Mouse (Mus musculus): ENCODE measurements at regions not wholly inside any gene's neighbourhood (a gene's known extent, or its start where the extent isn't known, plus 50 kb on each side); places are given as distances from the start of the nearest gene placed in this dataset.
"Not testable (repeated sequence)": the region's sequence is repeated elsewhere in the genome, so short reads cannot be mapped to it uniquely, and the experiment has no call there.

DNA sequence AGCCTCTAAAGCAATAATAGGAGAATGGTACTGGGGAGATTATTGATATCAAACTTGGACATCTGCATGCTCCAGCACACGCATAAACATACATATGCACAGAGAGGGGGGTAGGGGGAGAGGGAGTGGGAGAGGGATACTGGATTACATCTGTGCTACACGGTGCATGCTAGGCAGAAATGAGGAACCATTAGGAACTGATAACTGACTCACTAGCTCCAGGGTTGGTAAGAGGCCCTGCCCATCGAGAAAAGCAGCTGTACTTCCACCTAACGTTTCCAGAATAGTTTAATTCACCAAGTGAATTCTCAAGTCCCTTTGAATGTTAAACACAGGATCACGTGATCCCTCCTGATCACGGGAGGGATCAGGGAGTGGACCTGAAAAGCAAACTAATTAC, 825.1 kb downstream of the Diaph3 start:
- H3K4me2 ChIP-seq (replicated peaks; ENCODE audit: low read depth, low read length), result no peak overlapping the region
- ATAC-seq (ENCODE audit: low FRiP score) (no peak), DNase-seq (ENCODE audit: low spot score) (no peak)
- H3K27me3 ChIP-seq (ENCODE audit: control insufficient read depth, insufficient read depth, low read length), result no peaks in the 10 kb centered on the region
- whole genome bisulfite sequencing, result 87% methylated on average over 6 of the region's 6 CpGs
- H3K4me1 ChIP-seq (replicated peaks; ENCODE audit: control insufficient read depth, insufficient read depth, low read length), result no peaks in the 10 kb centered on the region
- no peaks in the 10 kb centered on the region for H3K9me3 ChIP-seq (ENCODE audit: control insufficient read depth, low read length)
- no peak overlapping the region for H3K9ac ChIP-seq (ENCODE audit: low read depth, low read length)
- H3K36me3 ChIP-seq (ENCODE audit: control insufficient read depth, insufficient read depth, low read length), result no peaks in the 10 kb centered on the region
- H3K4me3 ChIP-seq (ENCODE audit: low read depth, low read length), result no peak overlapping the region
- H3K27ac ChIP-seq (ENCODE audit: low read depth, low read length), result no peak overlapping the region

DNA sequence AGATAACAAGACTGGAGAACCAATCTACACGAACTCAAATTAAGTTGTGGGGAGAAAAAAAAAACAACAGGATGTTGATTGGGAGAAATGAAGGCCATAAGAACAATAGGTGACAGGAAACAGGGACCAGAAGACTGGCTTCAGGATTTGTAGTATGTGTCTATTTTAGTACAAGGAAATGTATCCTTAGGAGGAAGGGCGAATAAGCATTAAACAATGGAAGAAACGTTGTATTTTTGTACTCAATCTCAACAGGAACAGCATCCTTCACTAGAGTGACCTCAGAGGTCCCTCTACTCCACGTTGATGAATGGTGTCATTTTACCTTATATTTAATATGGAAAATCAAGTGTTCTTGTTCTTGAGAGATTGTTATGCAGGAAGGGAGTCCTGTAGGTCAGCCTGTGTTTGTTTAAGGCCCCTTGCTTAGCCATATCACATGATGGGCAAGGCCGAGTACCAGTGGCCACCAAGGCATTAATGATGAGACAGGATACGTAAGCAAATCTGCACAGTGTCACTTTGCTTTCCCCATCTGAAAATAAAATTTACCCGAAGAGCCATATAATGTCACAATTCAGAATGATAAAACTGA, 832.0 kb downstream of the Diaph3 start:
- no peaks in the 10 kb centered on the region for H3K4me1 ChIP-seq (replicated peaks; ENCODE audit: control insufficient read depth, insufficient read depth, low read length)
- H3K9ac ChIP-seq (ENCODE audit: low read depth, low read length), result no peak overlapping the region
- no peaks in the 10 kb centered on the region for H3K27me3 ChIP-seq (ENCODE audit: control insufficient read depth, insufficient read depth, low read length)
- no peaks in the 10 kb centered on the region for H3K9me3 ChIP-seq (ENCODE audit: control insufficient read depth, low read length)
- no peaks in the 10 kb centered on the region for H3K36me3 ChIP-seq (ENCODE audit: control insufficient read depth, insufficient read depth, low read length)
- ATAC-seq (ENCODE audit: low FRiP score) (no peak), DNase-seq (ENCODE audit: low spot score) (no peak)
- H3K4me2 ChIP-seq (replicated peaks; ENCODE audit: low read depth, low read length), result no peak overlapping the region
- no peak overlapping the region for H3K27ac ChIP-seq (ENCODE audit: low read depth, low read length)
- H3K4me3 ChIP-seq (ENCODE audit: low read depth, low read length), result no peak overlapping the region
- 67% methylated on average over 7 of the region's 7 CpGs for WGBS

DNA sequence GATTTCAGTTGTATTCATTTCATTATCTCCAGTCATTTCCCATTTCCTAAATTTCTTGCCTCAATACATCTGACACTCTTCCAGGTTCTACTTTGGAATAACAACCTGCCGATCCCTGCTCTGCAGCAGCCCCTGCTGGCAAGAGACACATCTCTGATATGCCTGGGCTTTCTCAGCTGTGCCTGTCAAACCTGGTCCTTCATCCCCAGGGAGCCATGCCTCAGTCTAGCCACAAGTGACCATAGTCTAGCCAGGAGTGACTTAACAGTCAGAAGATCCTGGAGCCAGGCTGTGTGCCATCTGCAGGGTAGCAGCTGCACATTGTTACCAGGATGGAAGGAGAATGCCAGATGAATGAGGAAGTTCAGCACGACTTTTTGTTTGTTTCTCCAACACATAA, 833.2 kb downstream of the Diaph3 start:
- H3K27me3 ChIP-seq (ENCODE audit: control insufficient read depth, insufficient read depth, low read length), result no peaks in the 10 kb centered on the region
- no peak overlapping the region for H3K4me2 ChIP-seq (replicated peaks; ENCODE audit: low read depth, low read length)
- H3K27ac ChIP-seq (ENCODE audit: low read depth, low read length), result no peak overlapping the region
- no peaks in the 10 kb centered on the region for H3K4me1 ChIP-seq (replicated peaks; ENCODE audit: control insufficient read depth, insufficient read depth, low read length)
- no peak overlapping the region for H3K9ac ChIP-seq (ENCODE audit: low read depth, low read length)
- no peaks in the 10 kb centered on the region for H3K9me3 ChIP-seq (ENCODE audit: control insufficient read depth, low read length)
- peak; percentile 47; the same call in 1 of the 2 replicates for ATAC-seq (ENCODE audit: low FRiP score)
- H3K36me3 ChIP-seq (ENCODE audit: control insufficient read depth, insufficient read depth, low read length), result no peaks in the 10 kb centered on the region
- no peak overlapping the region for H3K4me3 ChIP-seq (ENCODE audit: low read depth, low read length)
- peak; percentile 38 for DNase-seq (ENCODE audit: low spot score)
- 51% methylated on average over 2 of the region's 2 CpGs for WGBS

DNA sequence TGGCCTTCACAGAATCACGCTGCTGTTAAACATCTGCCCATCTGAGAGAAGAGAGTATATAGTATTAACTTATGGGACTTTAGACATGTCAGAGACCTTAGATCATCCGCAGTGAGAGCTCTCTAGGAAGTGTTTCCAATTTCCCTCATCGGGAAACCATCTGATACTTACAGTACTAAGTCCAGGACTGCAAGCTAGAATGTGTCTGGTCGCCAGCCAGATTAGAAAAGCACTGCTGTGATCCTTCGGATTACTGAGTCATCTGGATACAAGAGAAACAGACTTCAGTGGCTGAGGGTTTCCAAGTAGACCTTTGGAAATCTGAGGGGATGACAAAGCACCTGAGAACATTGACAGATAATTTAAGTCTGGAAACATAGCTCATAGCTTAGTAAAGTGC, 839.4 kb downstream of the Diaph3 start:
- WGBS, result 88% methylated on average over 5 of the region's 5 CpGs
- H3K4me1 ChIP-seq (replicated peaks; ENCODE audit: control insufficient read depth, insufficient read depth, low read length), result no peaks in the 10 kb centered on the region
- no peak overlapping the region for H3K4me3 ChIP-seq (ENCODE audit: low read depth, low read length)
- no peaks in the 10 kb centered on the region for H3K9me3 ChIP-seq (ENCODE audit: control insufficient read depth, low read length)
- H3K4me2 ChIP-seq (replicated peaks; ENCODE audit: low read depth, low read length), result no peak overlapping the region
- ATAC-seq (ENCODE audit: low FRiP score) (no peak), DNase-seq (ENCODE audit: low spot score) (no peak)
- H3K9ac ChIP-seq (ENCODE audit: low read depth, low read length), result no peak overlapping the region
- no peaks in the 10 kb centered on the region for H3K27me3 ChIP-seq (ENCODE audit: control insufficient read depth, insufficient read depth, low read length)
- H3K27ac ChIP-seq (ENCODE audit: low read depth, low read length), result no peak overlapping the region
- no peaks in the 10 kb centered on the region for H3K36me3 ChIP-seq (ENCODE audit: control insufficient read depth, insufficient read depth, low read length)

DNA sequence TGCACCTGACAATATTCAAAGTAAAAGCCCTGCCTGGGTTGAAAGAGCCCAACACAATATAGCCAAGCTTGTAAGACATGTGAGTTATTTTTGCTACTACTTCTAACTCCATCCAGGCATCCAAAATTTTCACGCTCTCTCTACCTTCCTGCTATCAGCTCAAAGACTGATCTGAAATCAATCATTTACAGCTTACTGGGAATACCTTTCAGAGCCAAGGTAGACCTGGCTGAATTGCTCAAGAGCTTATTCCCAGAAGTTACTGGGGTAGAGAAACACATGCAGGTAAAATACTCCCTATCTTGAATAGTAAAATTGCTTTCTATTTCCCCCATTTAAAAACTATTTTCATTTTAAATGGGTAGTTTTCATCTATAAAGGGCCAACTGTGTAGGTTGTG, 840.2 kb downstream of the Diaph3 start:
- Histone ChIP-seq H3K27ac (ENCODE audit: low read depth, low read length) (no peak overlapping the region), H3K9ac (ENCODE audit: low read depth, low read length) (no peak overlapping the region), H3K9me3 (ENCODE audit: control insufficient read depth, low read length) (no peaks in the 10 kb centered on the region), H3K36me3 (ENCODE audit: control insufficient read depth, insufficient read depth, low read length) (no peaks in the 10 kb centered on the region), H3K4me3 (ENCODE audit: low read depth, low read length) (no peak overlapping the region), H3K4me2 (replicated peaks; ENCODE audit: low read depth, low read length) (no peak overlapping the region), H3K27me3 (ENCODE audit: control insufficient read depth, insufficient read depth, low read length) (no peaks in the 10 kb centered on the region), H3K4me1 (replicated peaks; ENCODE audit: control insufficient read depth, insufficient read depth, low read length) (no peaks in the 10 kb centered on the region)
- 90% methylated on average over 1 of the region's 1 CpGs for WGBS
- DNase-seq (ENCODE audit: low spot score) (no peak), ATAC-seq (ENCODE audit: low FRiP score) (no peak)

DNA sequence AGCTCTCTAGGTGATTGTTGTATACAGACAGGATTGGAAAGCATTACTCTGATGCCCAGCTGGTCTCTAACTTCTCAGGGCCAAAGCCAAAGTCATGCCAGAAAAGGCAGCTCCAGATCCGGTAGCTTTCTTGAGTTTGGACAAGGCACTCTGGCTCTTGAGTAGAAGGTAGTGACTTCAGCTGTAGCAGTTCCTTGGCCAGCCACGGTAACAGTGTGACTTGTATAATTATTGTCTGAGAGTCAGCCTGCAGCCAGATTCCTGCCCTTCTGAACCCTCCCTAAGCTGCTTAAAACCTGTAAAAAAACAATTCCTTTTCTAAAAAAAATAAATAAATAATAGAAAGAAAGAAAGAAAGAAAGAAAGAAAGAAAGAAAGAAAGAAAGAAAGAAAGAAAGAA, 843.0 kb downstream of the Diaph3 start:
- no peak overlapping the region for H3K27ac ChIP-seq (ENCODE audit: low read depth, low read length)
- H3K4me3 ChIP-seq (ENCODE audit: low read depth, low read length), result no peak overlapping the region
- H3K4me2 ChIP-seq (replicated peaks; ENCODE audit: low read depth, low read length), result no peak overlapping the region
- DNase-seq (ENCODE audit: low spot score), result no peak
- no peaks in the 10 kb centered on the region for H3K27me3 ChIP-seq (ENCODE audit: control insufficient read depth, insufficient read depth, low read length)
- ATAC-seq (ENCODE audit: low FRiP score), result no peak
- H3K9ac ChIP-seq (ENCODE audit: low read depth, low read length), result no peak overlapping the region
- 57% methylated on average over 2 of the region's 2 CpGs for WGBS
- no peaks in the 10 kb centered on the region for H3K36me3 ChIP-seq (ENCODE audit: control insufficient read depth, insufficient read depth, low read length)
- no peaks in the 10 kb centered on the region for H3K4me1 ChIP-seq (replicated peaks; ENCODE audit: control insufficient read depth, insufficient read depth, low read length)
- no peaks in the 10 kb centered on the region for H3K9me3 ChIP-seq (ENCODE audit: control insufficient read depth, low read length)

DNA sequence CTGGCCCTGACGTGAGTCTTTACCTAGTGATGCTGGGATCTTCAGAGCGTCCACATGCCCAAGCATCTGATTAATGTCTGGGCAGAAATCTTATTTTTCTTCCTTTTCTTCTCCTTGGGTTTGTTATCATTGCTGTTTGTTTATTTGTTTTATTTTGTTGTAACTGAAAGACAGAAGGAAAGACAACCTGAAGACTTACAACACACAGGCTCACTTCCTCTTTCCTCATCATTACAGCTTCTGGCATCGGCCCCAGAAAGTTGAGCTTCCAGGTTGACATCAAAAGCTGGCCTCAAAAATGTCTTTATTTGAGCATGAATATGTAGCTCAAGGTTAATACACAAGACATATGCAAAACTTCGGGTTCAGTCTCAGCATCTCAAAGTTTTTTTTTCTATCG, 846.4 kb downstream of the Diaph3 start:
- not testable (repeated sequence) for H3K4me3 ChIP-seq (ENCODE audit: low read depth, low read length); H3K27ac ChIP-seq (ENCODE audit: low read depth, low read length); H3K9ac ChIP-seq (ENCODE audit: low read depth, low read length); H3K36me3 ChIP-seq (ENCODE audit: control insufficient read depth, insufficient read depth, low read length); H3K4me1 ChIP-seq (replicated peaks; ENCODE audit: control insufficient read depth, insufficient read depth, low read length); H3K27me3 ChIP-seq (ENCODE audit: control insufficient read depth, insufficient read depth, low read length); H3K4me2 ChIP-seq (replicated peaks; ENCODE audit: low read depth, low read length); ATAC-seq (ENCODE audit: low FRiP score); H3K9me3 ChIP-seq (ENCODE audit: control insufficient read depth, low read length); DNase-seq (ENCODE audit: low spot score)
- 89% methylated on average over 5 of the region's 5 CpGs for WGBS

DNA sequence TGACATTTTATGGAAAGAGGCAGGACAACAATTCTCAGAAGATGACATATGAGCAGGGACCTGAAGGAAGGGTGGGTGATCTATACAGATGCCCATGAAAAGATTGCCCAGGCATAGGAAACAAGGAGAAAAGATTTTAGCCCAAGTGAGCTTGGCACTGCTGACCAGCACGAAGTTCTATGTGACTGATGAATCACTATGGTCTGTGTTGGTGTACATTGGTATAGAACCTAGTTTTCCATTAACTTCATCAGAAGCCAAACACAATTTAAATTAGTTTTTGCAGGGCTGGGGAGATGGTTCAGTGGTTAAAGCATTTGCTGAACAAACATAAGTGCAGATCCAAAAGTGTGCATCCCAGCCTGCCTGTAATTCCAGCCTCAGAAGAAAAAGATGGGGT, 847.2 kb downstream of the Diaph3 start:
- Histone ChIP-seq H3K4me3 (ENCODE audit: low read depth, low read length) (no peak overlapping the region), H3K9ac (ENCODE audit: low read depth, low read length) (no peak overlapping the region), H3K4me1 (replicated peaks; ENCODE audit: control insufficient read depth, insufficient read depth, low read length) (no peaks in the 10 kb centered on the region), H3K27ac (ENCODE audit: low read depth, low read length) (no peak overlapping the region), H3K36me3 (ENCODE audit: control insufficient read depth, insufficient read depth, low read length) (no peaks in the 10 kb centered on the region), H3K27me3 (ENCODE audit: control insufficient read depth, insufficient read depth, low read length) (no peaks in the 10 kb centered on the region), H3K9me3 (ENCODE audit: control insufficient read depth, low read length) (no peaks in the 10 kb centered on the region), H3K4me2 (replicated peaks; ENCODE audit: low read depth, low read length) (no peak overlapping the region)
- ATAC-seq (ENCODE audit: low FRiP score) (no peak), DNase-seq (ENCODE audit: low spot score) (no peak)
- 71% methylated on average over 1 of the region's 1 CpGs for WGBS

DNA sequence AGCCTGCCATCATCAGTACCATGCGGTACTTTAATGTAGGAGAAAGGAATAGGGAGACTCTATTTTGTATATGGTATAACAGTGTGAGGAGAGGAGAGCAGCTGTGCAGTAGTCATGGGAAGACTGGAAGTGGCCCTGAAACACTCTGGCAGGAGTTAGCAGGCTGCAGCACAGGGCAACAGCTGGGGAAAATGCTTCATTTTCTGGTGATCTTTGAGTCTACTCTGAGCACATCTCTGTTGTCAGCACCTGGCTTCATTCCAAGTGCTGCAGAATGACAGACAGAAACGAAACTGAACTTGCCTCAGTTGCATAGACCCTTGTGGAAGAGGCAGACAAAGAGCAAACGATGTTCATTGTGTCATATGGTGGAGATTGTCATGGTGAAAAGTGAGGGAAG, 847.7 kb downstream of the Diaph3 start:
- Histone ChIP-seq H3K27ac (ENCODE audit: low read depth, low read length) (no peak overlapping the region), H3K36me3 (ENCODE audit: control insufficient read depth, insufficient read depth, low read length) (no peaks in the 10 kb centered on the region), H3K4me2 (replicated peaks; ENCODE audit: low read depth, low read length) (no peak overlapping the region), H3K9me3 (ENCODE audit: control insufficient read depth, low read length) (no peaks in the 10 kb centered on the region), H3K27me3 (ENCODE audit: control insufficient read depth, insufficient read depth, low read length) (no peaks in the 10 kb centered on the region), H3K9ac (ENCODE audit: low read depth, low read length) (no peak overlapping the region), H3K4me1 (replicated peaks; ENCODE audit: control insufficient read depth, insufficient read depth, low read length) (no peaks in the 10 kb centered on the region), H3K4me3 (ENCODE audit: low read depth, low read length) (no peak overlapping the region)
- 75% methylated on average over 3 of the region's 3 CpGs for WGBS
- ATAC-seq (ENCODE audit: low FRiP score) (no peak), DNase-seq (ENCODE audit: low spot score) (no peak)
